Mouse (Mus musculus) heart, embryonic 11.5 days (tissue): ENCODE data around the gene Lbx2. TPM values are rescaled to one million over a fixed set of nuclear protein-coding genes. Genes with fewer than 3 reads are reported as not detected.

Experiments used
- ATAC-seq: fragments of 200-750 bp; cut with Nextera tagmentation; replicated peaks from 2 replicates; pipeline ENCODE4 v1.8.0; 2017; ENCODE audit warnings: moderate library complexity; ENCODE audit not compliant: insufficient number of reproducible peaks, low FRiP score, low TSS enrichment
- H3K27ac ChIP-seq: fragments of 300-500 bp; sonication (generic); 2 replicates; pipeline ENCODE4 v1.5.1; 2014; ENCODE audit warnings: mild to moderate bottlenecking, low read depth, low read length
- H3K27me3 ChIP-seq: fragments of 300-500 bp; sonication (generic); 2 replicates; pipeline ENCODE4 v1.6.1; 2014; ENCODE audit warnings: mild to moderate bottlenecking, low read length, mixed read lengths; ENCODE audit not compliant: control insufficient read depth, insufficient read depth
- H3K36me3 ChIP-seq: fragments of 300-500 bp; sonication (generic); 2 replicates; pipeline ENCODE4 v1.6.1; 2014; ENCODE audit warnings: mild to moderate bottlenecking, low read length, moderate library complexity, mixed read lengths; ENCODE audit not compliant: control insufficient read depth, insufficient read depth
- H3K4me1 ChIP-seq: fragments of 300-500 bp; sonication (generic); 2 replicates; pipeline ENCODE4 v1.6.1; 2014; ENCODE audit warnings: low read length; ENCODE audit not compliant: control insufficient read depth, insufficient read depth
- H3K4me2 ChIP-seq: fragments of 300-500 bp; sonication (generic); 2 replicates; pipeline ENCODE4 v1.6.1; 2014; ENCODE audit warnings: mild to moderate bottlenecking, moderate library complexity
- H3K4me3 ChIP-seq: fragments of 300-500 bp; sonication (generic); 2 replicates; pipeline ENCODE4 v1.5.1; 2014; ENCODE audit warnings: low read depth, low read length
- H3K9ac ChIP-seq: fragments of 300-500 bp; sonication (generic); 2 replicates; pipeline ENCODE4 v1.6.1; 2014; ENCODE audit warnings: mild to moderate bottlenecking, low read depth, low read length, moderate library complexity
- H3K9me3 ChIP-seq: fragments of 300-500 bp; sonication (generic); replicated peaks from 2 replicates; pipeline ENCODE4 v1.6.1; 2016; ENCODE audit warnings: low read length; ENCODE audit not compliant: control insufficient read depth
- WGBS: fragments of 180-500 bp; shearing (Covaris S2); extraction: QIAGEN DNeasy Blood & Tissue Kit; methylation state at CpG from one replicate; pipeline ENCODE4 v1.1.7; 2014; ENCODE audit not compliant: insufficient replicate concordance; 5-methylcytosine and 5-hydroxymethylcytosine counted together
- polyA plus RNA-seq: library from polyadenylated mRNA; unstranded; fragments of >200 nt; fragmentation: Nextera tagmentation; extraction: Ambion mirVana; gene quantifications from 2 replicates; pipeline ENCODE4 v1.2.1, GENCODE M21; 2014

Gene Lbx2
- polyA plus RNA-seq, 1 experiment from 2014 or later, result 0.52 TPM

- Histone ChIP-seq H3K27ac (no peak overlapping the region), H3K27me3 (0 out of 2 replicates have a peak, but pooled peaks cover 2% of the 10 kb centered on the region), H3K4me1 (peaks cover 14% of the 10 kb centered on the region), H3K36me3 (no peaks in the 10 kb centered on the region), H3K9me3 (no peaks in the 10 kb centered on the region), H3K4me2 (no peak overlapping the region), H3K9ac (no peak overlapping the region), H3K4me3 (no peak overlapping the region)
- 67% methylated on average over 2 of the region's 2 CpGs for WGBS
- no peak for ATAC-seq
Measured at GRCm38 (mm10) chr6:83098411-83098810, 12.2 kb downstream of the Lbx2 start.

GRCm38 (mm10) chr6:83101316-83101687 is 15.1 kb downstream of the Lbx2 start, which contains the start of the genes Ccdc142 and Gm42688:
TSS of gene Ccdc142 (plus strand) at chr6:83101601.
TSS of gene Gm42688 (plus strand) at chr6:83101617.
- Histone ChIP-seq H3K9ac (peak within 1 kb of the TSS; percentile 85), H3K4me3 (peak within 1 kb of the TSS; percentile 87), H3K4me1 (peaks cover 15% of the 10 kb centered on the region), H3K9me3 (no peaks in the 10 kb centered on the region), H3K36me3 (no peaks in the 10 kb centered on the region), H3K27ac (peak within 1 kb of the TSS; percentile 68), H3K4me2 (peak within 1 kb of the TSS; percentile 87), H3K27me3 (no peaks in the 10 kb centered on the region)
- WGBS, result 1% methylated on average over 25 of the region's 25 CpGs
- peak; percentile 81 for ATAC-seq

- Histone ChIP-seq H3K4me1 (peaks cover 15% of the 10 kb centered on the region), H3K27ac (peak overlapping the region; percentile 68), H3K36me3 (no peaks in the 10 kb centered on the region), H3K4me2 (peak overlapping the region; percentile 87), H3K9me3 (no peaks in the 10 kb centered on the region), H3K4me3 (peak overlapping the region; percentile 87), H3K27me3 (no peaks in the 10 kb centered on the region), H3K9ac (peak overlapping the region; percentile 85)
- WGBS, result under 1% methylated on average over 72 of the region's 74 CpGs
- ATAC-seq, result peak; percentile 76
Measured at GRCm38 (mm10) chr6:83101688-83102556, 15.8 kb downstream of the Lbx2 start.

GRCm38 (mm10) chr6:83103130-83103650 is 17.0 kb downstream of the Lbx2 start:
- Histone ChIP-seq H3K4me3 (peak overlapping the region; percentile 87; the same call in 1 of the 2 replicates), H3K27ac (no peak overlapping the region), H3K4me1 (peaks cover 22% of the 10 kb centered on the region), H3K4me2 (peak overlapping the region; percentile 87), H3K36me3 (no peaks in the 10 kb centered on the region), H3K9ac (peak overlapping the region; percentile 22; the same call in 1 of the 2 replicates), H3K9me3 (no peaks in the 10 kb centered on the region), H3K27me3 (no peaks in the 10 kb centered on the region)
- WGBS, result 36% methylated on average over 11 of the region's 11 CpGs
- ATAC-seq, result peak; percentile 15

GRCm38 (mm10) chr6:83104158-83104557 is 18.0 kb downstream of the Lbx2 start:
- H3K9me3 ChIP-seq, result no peaks in the 10 kb centered on the region
- no peak for ATAC-seq
- no peak overlapping the region for H3K9ac ChIP-seq
- no peaks in the 10 kb centered on the region for H3K27me3 ChIP-seq
- no peak overlapping the region for H3K27ac ChIP-seq
- no peaks in the 10 kb centered on the region for H3K36me3 ChIP-seq
- no peak overlapping the region for H3K4me3 ChIP-seq
- 78% methylated on average over 4 of the region's 4 CpGs for WGBS
- H3K4me2 ChIP-seq, result no peak overlapping the region
- H3K4me1 ChIP-seq, result peaks cover 24% of the 10 kb centered on the region

- peak overlapping the region; percentile 66 for H3K4me3 ChIP-seq
- WGBS, result 29% methylated on average over 13 of the region's 13 CpGs
- ATAC-seq, result no peak
- H3K9me3 ChIP-seq, result no peaks in the 10 kb centered on the region
- no peaks in the 10 kb centered on the region for H3K27me3 ChIP-seq
- H3K4me1 ChIP-seq, result peaks cover 28% of the 10 kb centered on the region
- peak overlapping the region; percentile 82 for H3K4me2 ChIP-seq
- H3K27ac ChIP-seq, result no peak overlapping the region
- H3K36me3 ChIP-seq, result no peaks in the 10 kb centered on the region
- peak overlapping the region; percentile 18; the same call in 1 of the 2 replicates for H3K9ac ChIP-seq
Measured at GRCm38 (mm10) chr6:83107566-83108400, 21.6 kb downstream of the Lbx2 start.

- Histone ChIP-seq H3K4me1 (peaks cover 21% of the 10 kb centered on the region), H3K27ac (peak within 1 kb of the TSS; percentile 65), H3K9ac (peak within 1 kb of the TSS; percentile 82), H3K4me2 (peak within 1 kb of the TSS; percentile 82), H3K36me3 (no peaks in the 10 kb centered on the region), H3K9me3 (no peaks in the 10 kb centered on the region), H3K4me3 (peak within 1 kb of the TSS; percentile 66), H3K27me3 (no peaks in the 10 kb centered on the region)
- peak; percentile 79 for ATAC-seq
- under 1% methylated on average over 76 of the region's 76 CpGs for WGBS
Measured at GRCm38 (mm10) chr6:83108762-83109668, 22.8 kb downstream of the Lbx2 start, which contains the start of gene Mrpl53. TSS of gene Mrpl53 (plus strand) at chr6:83109040.
